Mouse (Mus musculus) cerebellum, adult 11-12 months (tissue): ENCODE measurements around the gene Thada.
A peak's percentile ranks its signal among the peaks of the same experiment; 100 is the strongest.

Experiments used
- DNase-seq: peaks from one replicate; pipeline ENCODE4 v3.0.0; 2022

Thada gene

DNA sequence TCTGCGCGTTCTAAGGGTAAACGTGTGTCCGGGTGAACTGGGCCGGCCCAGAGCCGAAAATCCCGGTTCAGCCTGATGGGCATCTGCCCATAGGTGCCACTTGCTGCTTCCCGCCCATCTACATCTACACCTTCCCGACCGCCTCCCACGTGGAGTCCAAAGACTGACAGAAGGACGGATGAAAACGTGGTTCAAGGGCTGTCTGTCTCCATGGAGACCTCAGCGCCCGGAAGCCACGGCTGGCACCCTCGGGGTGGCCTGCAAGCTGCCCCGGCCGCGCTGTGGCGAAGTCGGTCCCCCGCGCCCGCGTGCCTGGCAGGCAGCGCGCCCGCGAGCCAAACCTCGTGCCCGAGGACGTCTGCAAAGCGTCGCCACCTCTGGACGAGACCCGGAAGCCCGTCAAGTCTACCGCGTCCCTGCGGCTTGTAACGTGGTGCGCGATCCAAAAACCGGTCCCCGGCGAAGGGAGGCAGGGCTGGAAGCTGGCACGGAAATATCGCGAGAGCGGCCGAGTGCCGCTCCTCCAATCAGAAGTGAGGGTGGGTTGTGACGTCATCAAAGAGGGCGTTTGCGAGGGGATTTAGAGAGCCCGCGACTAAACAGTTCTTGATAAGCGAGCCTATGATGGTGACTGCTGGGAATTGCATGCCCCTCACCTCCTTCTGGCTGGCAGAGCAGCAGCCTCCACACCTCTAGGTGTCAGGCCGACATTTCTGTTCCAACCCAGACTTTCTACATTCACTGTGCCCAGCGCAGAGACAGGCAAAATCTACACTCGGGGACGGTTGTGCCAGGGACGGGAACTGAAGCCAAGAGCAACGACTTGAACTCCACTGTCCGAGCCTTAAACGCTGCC lies at the start of gene Thada:
Gene Thada, minus strand, starts transcription at position 453 of the 856 bp plus-strand sequence.
- DNase-seq: peak; percentile 96

DNA sequence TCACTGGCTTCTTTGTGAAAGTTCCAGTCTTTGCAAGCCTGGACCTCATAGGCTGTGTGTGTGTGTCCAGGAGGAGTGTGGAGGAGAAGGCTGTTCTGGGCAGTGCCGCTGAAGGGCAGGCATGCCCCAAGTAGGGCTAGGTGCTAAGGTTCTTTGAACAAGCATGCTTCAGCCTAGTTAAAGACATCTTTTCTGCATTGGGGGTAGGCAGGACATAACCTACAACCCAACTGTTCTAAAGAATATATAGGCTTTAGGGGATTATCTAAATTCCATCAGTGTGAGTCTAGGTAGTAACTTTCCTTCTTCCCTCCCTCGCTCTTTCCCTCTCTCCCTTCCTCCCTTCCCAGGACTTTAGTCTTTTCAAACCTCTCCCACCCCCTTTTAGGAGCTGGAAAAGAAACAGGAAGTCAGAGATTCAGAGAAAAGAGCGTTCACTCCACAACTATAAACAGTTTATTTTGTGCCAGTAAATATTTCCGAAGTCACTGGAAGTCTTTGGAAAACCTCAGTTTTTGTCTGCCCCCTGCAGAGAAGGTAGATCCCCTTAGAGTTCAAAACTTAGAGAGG lies 46.6 kb upstream of the Thada start:
- no peak for DNase-seq

DNA sequence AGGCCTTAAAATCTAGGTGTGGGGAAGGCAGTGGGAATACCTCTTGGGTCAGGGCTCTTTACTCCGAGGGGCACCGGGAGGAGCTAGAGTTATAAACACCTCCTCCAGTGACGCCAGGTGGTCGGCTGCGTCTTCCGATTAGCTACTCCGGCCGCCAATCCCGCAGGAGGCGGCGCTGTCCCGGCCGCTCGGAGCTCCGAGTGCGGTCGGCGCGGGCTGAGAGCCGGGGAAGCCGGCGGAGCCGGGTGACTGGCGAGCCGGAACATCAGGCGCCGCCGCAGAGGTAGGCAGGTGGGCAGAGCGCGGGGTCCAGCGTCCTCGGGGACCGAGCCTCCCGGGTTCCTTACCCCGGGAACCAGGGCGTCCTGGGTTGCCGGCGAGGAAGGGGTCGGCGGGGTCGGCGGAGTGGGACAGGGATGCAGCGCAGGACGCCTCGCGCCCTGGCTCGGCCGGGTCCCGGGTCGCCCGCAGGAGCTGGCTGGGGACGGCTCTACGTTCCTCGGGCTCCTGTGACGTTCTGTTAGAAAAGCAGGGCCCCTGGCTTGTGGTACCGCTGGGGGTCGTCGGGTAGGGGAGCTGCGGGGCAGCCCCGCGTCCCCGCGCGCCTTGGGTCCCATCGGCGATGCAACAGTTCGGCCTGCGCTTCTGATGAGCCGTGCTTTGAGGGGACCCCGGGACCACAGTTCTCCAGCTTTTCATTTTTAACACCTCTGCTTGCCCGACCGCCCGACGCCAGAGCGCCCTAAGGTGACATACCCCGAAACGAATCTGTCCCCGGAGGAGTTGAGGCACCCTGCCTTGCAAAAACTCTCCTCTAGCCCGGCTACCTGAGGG lies 45.9 kb upstream of the Thada start, which contains the start of gene Plekhh2:
Gene Plekhh2, plus strand, starts transcription at position 214 of the 834 bp plus-strand sequence.
- peak; percentile 36 for DNase-seq

DNA sequence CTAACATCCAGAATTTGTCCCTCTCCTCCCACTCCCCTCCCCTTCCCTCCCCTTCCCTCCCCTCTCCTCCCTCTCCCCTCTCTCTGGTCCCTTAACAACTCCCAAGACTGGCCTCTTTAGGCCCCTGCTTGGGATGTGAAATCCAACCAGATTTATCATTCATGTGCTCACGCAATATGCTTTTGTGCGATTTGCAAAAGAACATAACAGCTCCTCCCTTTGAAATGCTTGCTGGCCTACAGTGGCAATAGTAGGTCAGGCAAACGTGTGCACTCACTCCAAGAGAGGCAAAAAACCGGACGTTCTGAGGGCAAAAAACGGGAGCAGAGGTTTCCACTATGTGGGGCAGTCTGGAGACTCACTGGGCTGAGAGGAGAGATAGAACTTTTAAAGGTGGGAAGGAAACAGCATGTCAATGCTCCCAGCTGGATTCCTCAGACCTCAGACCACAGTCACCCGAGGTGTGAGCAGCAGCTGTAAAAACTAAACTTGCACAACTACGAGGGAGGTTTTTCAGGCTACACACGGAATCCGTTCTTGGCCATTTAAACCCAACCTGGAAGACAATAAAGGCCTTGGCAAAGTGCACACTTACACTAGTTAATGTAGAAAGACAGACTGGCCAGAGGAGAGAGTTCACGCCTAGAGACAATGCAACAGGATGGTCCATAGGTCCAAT lies 45.1 kb upstream of the Thada start:
- no peak for DNase-seq

DNA sequence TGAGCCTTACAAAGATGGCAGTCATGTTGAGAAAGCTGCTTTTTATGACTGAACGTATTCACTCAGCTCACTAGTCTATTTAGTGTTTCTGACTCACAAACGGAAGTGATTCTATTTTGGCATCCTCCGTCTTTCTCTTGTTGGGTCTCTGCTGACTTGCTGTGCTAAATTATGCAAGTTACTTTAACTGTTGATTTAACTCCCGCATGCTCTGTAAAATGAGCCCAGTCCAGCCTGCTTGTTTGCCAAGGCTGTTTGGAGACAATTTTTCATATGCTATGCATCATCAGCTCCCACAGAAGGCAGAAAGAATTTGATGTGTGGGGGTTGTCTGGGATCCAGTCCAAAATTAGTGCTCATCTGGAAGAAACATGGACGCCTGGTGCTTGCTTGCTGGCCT lies 44.4 kb upstream of the Thada start:
- no peak for DNase-seq

DNA sequence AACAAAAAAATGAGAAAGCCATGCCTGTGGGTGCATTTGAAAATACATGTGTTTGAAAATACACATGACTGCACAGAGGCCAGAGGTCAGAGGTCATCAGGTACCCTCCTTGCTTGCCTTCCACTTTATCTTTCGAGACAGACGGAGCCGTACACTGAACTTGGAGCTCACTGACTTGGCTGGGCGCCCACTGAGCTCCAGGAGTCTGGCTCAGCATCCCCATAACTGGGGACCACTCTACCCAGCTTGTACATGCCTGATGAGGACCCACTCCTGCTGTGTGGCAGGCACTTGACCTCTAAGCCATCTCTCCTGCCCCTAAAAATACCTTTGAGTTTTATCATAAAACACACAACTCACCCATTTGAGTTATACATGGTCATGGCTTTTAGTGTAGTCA lies 43.2 kb upstream of the Thada start:
- no peak for DNase-seq

DNA sequence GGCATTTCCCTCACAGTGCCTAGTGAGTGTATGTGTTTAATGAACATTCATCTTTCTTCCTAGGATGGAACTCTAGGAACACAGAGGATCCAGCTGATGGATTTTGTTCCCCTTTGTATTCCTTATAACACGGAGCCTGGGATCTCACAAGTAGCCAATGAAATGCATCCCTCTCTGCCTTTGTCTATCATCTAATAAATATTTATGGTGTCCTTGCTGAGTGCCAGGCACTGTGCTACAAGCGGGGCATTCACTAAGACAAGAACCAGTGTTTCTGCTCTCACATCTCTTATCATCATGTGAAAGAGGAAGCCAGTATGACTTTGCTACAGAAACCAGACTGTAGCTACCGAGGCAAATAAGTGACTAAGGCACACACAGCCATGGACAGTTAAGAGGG lies 42.7 kb upstream of the Thada start:
- DNase-seq: no peak

DNA sequence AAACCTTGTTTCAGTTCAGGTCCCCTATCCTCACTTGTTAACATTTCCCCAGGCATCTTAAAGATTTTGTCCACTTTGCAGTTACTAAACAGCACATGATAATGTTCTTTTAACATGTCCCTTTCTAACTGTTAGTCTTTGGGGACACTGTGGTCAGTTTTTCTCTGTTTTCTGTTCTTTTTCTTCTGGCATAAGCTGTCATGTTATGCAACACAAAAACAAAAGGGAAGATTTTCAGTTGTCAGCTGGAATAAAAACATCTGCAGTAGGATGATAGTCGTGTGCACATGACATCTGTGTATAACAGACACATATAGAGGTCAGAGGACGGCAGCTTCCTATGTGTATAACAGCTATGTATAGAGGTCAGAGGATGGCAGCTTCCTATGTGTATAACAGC lies 39.9 kb upstream of the Thada start:
- no peak for DNase-seq

DNA sequence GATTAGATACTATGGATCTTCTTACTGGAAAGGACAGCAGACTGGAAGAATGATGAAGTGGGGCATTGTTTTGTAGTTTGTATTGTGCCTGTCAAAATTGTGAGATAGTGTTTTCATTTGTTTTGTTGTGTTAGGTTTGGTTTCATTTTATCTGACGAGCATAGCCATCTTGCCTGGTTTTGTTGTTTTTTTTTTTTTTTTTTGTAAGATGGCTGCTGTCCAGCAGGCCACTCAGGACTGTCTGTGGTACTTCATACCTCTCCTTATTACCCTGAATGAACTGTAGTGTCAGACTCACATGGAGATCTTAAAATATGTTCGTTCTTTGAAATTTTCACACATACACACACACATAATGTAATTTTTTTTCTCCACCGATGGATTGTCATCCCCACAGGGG lies 36.3 kb upstream of the Thada start:
- no peak for DNase-seq

DNA sequence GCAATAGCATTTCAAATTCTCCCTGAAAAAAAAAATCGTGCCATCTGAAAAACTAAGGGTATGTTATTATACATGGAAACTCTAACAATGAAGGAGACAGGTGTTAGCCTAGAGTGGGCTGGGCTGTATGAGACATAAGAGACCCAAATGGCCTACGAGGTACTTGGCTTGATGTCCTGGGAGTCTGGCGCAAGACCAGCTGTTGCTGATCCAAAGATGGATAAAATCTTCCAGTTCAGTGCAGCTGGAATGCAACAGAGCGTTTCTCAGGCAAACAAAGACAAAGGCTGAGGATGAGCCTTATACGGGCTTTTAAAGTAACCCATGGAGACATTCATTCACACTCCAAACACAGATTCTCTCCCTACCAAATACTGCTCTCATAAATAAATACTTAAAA lies 32.6 kb upstream of the Thada start:
- no peak for DNase-seq

DNA sequence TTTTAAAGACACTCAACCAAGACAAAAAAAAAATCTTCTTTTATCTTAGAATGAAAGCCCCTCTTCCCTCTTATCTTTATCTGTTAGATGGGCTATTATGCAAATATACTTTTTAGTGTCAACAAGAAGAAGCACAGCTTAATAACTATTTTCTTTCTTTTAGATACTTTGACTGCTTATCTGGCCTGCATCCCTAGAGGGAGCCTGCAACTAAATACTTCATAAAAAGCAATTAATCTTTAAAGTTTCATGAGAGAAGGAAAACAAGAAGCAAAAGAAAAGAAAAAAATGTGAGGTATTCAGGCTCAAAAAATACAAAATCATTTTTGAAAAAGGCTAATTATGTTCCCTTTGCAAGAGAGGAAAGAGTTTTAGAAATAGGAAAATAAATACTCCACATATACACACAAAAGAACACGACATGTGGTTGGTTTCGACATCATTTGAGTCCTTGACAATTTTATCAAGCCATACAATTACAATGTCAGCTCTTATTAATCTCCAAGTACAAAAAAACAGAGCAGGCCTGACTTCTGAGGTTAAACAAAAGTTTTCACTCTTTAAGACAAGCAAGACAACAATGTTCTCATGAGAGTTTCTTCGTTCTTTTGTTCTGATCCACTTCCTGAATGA lies 32.1 kb upstream of the Thada start:
- DNase-seq: no peak

DNA sequence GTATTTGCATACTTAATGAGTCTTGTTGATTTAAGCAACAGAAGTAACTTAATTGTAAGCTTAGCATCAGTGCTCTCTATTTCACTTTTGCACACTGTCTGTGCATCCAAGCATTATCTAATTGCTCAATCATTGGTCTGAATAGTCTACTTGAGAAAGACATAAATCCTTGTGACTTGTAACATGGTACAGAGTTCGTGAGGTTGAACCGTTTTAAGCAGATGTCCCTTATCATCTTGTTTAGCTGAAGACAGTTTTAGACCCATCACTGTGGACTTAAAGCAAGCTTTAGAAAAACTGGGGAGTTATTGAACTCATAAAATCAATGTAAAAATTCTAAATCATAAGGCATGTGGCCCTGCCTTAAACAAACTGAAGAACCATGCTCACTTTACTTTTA lies 31.6 kb upstream of the Thada start:
- DNase-seq: no peak

DNA sequence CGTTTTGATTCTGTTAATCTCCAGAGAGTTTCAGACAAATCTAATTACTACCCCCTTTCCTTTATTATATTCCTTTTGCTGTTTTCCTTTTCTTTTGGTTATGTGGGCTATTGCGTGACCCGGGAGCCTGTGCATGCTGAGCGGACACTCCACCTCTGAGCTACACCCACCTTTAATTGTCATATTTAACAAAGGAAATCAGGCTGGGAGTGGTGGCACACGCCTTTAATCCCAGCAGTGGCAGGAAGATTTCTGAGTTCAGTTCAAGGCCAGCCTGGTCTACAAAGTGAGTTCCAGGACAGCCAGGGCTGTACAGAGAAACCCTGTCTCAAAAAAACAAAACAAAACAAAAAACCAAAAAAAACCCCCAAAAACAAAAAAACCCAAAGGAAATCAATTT lies 31.0 kb upstream of the Thada start:
- DNase-seq: no peak

DNA sequence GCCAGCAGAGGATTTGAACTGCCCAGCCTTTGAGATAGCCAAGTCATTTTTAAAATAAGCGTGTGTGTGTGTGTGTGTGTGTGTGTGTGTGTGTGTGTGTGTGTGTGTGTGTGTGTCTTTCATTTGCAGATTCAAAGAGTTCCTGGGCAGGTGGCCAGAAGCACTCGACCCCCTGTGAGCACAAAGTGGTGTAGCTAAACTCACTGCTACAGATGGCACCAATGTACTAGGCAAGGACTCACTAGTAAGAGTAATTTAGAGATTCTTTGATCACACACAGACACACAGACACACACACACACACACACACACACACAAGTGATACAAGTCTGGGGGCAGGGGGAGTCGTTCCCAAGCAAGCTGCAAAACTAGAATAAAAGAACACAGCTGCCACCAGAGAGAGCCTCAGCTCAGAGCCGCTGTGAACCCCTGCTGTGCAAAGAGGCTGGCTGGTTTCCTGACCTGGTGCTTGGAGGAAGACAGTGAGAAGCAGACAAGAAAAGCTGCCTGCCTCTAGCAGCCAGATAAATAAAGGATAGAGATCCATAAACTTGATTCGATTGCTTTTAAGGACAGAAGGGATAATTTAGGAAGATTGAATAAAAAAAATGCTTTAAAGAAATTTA lies 26.4 kb upstream of the Thada start:
- no peak for DNase-seq

DNA sequence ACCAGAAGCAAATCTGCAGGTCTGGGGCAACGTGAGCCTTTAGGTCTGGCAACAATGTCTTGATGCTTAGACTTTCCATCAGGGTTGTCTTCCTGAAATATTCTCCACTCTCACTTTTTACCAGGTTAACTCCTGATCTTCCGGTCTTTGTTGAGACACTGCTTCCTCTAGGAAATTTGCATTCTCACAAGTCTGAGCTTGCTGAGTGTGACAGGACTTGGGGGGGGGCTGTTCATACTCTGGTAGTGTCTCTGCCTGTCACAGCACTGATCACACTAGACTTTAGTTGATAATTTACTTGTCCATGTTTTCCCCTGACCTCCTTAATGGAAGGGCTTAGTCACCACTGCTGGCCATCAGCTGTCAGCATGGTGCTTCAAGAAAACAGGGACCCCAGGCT lies 21.4 kb upstream of the Thada start:
- DNase-seq: no peak

DNA sequence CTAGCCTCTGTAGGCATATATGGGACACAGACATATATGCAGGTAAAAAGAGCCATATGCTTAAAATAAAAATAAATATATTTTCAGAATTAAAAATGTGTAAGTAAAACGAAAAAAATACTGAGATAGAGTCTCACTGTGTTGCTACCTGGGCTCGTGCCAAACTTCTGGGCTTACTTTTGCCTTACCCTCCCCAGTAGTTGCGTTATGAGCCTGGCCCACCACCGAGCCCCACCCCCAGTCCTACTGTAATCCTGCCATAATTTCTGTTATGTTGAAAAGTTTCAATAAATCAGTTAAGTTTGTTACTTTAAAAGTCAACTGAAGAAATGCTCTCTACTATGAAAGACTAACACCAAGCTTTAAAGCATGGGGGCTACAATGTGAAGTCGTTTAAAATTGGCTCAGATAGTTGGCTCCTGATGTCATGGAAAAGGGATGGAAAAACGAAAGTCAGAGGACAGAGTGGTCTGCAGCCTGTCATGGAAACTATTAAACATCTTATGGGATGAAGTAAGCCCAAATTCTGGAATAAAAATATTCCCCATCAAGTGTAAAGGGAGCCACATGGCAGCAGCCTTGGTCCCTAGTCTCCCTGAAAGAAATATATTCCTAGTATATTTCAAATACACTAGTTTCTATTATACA lies 17.8 kb upstream of the Thada start:
- DNase-seq: no peak

DNA sequence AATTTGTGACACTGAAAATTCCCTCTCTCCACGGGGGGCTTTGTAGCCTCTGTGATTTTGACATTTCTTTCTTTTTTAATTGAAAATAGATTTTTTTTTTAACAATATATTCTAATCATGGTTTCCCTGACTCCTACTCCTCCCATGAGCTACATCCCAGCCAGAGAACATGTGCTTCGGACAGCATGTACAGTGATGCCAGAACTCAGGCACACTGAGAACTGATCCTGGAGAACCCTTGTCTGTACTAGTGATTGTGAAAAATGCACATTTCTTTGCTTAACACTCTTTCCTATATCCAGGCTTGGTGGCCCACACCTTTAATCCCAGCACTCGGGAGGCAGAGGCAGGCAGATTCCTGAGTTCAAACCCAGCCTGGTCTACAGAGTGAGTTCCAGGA lies 16.8 kb upstream of the Thada start:
- DNase-seq: no peak

DNA sequence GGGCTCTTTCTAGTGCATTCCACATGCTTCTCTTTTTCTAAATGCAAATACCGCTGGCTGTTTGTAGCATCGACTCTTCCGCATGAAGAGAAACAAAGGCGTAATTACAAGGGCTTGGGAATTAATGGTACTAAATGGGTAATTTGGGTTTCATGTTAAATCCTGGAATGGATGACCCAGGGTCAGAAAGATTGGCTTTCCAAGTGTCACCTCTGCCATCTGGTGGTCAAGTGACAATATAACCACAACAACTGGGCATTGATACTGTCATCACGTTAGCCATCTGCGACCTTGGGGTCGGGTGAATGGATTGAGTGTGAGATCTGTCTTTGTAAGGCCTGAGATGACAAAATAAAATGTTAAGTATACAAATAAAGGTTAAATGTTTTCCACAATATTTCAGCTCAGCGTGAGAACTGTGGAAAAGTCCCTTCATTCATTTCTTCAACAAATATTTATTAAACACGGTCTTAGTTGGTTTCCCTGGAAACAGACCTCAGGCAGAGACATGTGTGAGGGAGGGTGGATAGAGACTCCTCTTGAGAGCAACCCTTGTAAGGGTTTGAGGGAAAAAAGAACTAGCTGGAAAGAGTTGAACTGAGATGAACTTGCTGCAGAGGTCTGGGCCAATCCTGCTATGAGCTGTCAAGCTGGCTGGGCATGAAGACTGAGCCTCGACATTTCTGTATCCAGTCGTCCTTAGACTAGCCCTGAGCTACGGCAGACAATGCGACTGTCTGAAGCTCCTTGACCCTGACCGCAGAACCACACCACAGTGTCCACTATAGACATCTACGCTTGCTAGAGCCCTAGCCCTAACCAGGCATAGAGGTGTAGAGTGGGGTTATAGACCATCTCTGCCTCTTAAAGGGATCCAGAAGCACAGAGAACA lies 14.7 kb upstream of the Thada start:
- DNase-seq: no peak

DNA sequence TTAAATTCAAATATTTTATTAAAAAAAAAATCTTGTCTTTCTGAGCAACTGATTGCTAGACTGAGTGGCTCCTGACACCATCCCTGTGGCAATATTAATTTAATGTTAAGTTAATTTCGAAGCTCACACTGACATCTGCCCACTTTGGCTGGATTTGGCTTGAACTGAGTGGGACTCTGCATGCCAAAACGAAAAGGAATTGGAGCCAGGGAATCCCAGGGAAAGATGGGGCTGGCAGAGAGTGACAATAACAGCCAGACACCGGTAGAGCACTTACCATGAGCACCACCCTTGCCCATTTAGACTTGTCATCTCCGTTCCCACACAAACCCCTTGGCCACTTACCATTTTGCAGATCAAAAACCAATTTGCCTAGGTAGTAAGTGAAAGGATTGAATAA lies 12.3 kb upstream of the Thada start:
- DNase-seq: peak; percentile 26

DNA sequence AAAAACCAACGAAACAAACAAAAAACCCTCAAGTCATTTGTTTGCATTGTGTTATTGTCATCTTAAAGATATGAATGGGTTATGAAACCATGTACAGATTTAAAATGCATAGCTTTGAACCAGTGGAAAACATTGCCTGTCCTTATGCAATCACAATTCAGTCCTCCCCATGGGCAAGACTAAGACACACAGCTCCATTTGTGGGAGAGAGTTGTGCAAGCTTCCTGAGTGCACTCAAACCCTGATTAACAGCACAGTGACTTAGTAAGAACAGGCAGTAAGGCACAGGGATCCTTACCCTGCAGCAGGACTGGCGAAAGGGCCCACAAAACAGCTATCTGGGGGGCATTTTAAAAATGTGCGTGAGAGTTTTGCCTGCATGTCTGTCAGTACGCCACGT lies 11.2 kb upstream of the Thada start:
- DNase-seq: no peak

DNA sequence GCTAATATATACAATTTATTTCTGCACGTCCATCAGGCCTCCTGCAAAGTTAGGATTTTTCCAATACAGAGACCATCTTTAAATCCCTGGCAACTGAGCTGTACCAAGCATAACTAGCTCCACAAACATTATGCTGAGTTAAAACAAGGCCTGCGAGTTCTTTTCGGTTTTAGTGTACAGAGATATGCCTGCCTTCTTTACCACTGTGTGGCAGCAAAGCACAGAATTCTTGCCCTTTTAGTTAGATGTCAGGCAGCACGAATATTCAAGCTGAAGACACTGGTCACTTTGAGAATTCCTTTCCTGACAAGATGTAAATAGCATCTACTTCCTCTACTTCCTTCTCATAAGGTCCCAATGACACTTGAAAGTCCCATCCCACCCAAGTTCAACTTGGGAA lies 8.3 kb upstream of the Thada start:
- DNase-seq: no peak
